Mouse (Mus musculus) embryonic facial prominence, embryonic 12.5 days (tissue): ENCODE data around the gene Acsl1. TPM values are rescaled to one million over a fixed set of nuclear protein-coding genes. Genes with fewer than 3 reads are reported as not detected.

Source experiments
- ATAC-seq: fragments of 200-750 bp; cut with Nextera tagmentation; 2 replicates; pipeline ENCODE4 v1.8.0; 2017; ENCODE audit not compliant: insufficient number of reproducible peaks, insufficient read depth, low FRiP score, low TSS enrichment
- H3K27ac ChIP-seq: fragments of 300-500 bp; sonication (generic); 2 replicates; pipeline ENCODE4 v1.5.1; 2016; ENCODE audit warnings: mild to moderate bottlenecking
- H3K27me3 ChIP-seq: fragments of 300-500 bp; sonication (generic); 2 replicates; pipeline ENCODE4 v1.6.1; 2016; ENCODE audit warnings: mild to moderate bottlenecking, moderate library complexity
- H3K36me3 ChIP-seq: fragments of 300-500 bp; sonication (generic); 2 replicates; pipeline ENCODE4 v1.6.1; 2016; ENCODE audit warnings: mild to moderate bottlenecking
- H3K4me1 ChIP-seq: fragments of 300-500 bp; sonication (generic); 2 replicates; pipeline ENCODE4 v1.6.1; 2016
- H3K4me2 ChIP-seq: fragments of 300-500 bp; sonication (generic); replicated peaks from 2 replicates; pipeline ENCODE4 v1.6.1; 2016; ENCODE audit warnings: mild to moderate bottlenecking, moderate library complexity
- H3K4me3 ChIP-seq: fragments of 300-500 bp; sonication (generic); 2 replicates; pipeline ENCODE4 v1.5.1; 2016; ENCODE audit warnings: mild to moderate bottlenecking
- H3K9ac ChIP-seq: fragments of 300-500 bp; sonication (generic); 2 replicates; pipeline ENCODE4 v1.6.1; 2016; ENCODE audit warnings: mild to moderate bottlenecking, moderate library complexity
- H3K9me3 ChIP-seq: fragments of 300-500 bp; sonication (generic); 2 replicates; pipeline ENCODE4 v1.6.1; 2016; ENCODE audit warnings: mild to moderate bottlenecking, moderate library complexity
- WGBS: fragments of 180-500 bp; shearing (Covaris S2); methylation state at CpG from one replicate; pipeline ENCODE4 v1.1.7; 2016; 5-methylcytosine and 5-hydroxymethylcytosine counted together
- polyA plus RNA-seq: library from polyadenylated mRNA; unstranded; fragments of >200 nt; fragmentation: Nextera tagmentation; extraction: Ambion mirVana; gene quantifications from 2 replicates; pipeline ENCODE4 v1.2.1, GENCODE M21; 2016

Gene Acsl1
- 12.2 and 12.5 TPM in 2 replicates for polyA plus RNA-seq

GRCm38 (mm10) chr8:46470792-46471781, at the start of gene Acsl1:
Gene Acsl1 (plus strand): TSS chr8:46471037.
- peak; percentile 94 for ATAC-seq
- peak within 1 kb of the TSS; percentile 74 for H3K4me3 ChIP-seq

DNA sequence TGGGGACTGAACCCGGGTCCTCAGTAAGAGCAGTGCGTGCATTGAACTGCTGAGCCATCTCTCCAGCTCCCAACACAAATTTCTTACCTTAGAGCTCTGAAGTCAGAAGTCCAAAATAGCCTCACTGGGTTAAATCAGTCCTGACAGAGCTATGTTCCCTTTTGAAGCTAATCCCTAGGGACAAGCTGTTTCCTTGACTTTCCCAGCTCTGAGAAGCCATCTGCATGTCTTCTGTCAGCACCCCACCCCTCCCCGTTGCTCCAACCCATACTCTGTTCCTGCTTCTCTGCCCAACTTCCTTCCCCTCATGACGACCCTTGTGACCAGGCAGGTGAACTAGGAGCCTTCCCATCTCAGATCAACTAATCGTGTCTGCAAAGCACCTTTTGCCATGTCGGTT, 49.3 kb upstream of the Acsl1 start:
- Histone ChIP-seq H3K4me2 (no peak overlapping the region), H3K4me1 (peaks cover 7% of the 10 kb centered on the region; the same call in 1 of the 2 replicates), H3K9me3 (no peaks in the 10 kb centered on the region), H3K27ac (no peak overlapping the region), H3K27me3 (no peaks in the 10 kb centered on the region; the same call in 1 of the 2 replicates), H3K36me3 (no peaks in the 10 kb centered on the region), H3K9ac (no peak overlapping the region), H3K4me3 (no peak overlapping the region)
- no peak for ATAC-seq
- 63% methylated on average over 6 of the region's 6 CpGs for WGBS

More at GRCm38 (mm10) chr8:46470792-46471781, at the start of gene Acsl1:
- 0 out of 2 replicates have a peak, but pooled peaks cover 4% of the 10 kb centered on the region for H3K27me3 ChIP-seq
- under 1% methylated on average over 92 of the region's 106 CpGs for WGBS
- H3K9me3 ChIP-seq, result no peaks in the 10 kb centered on the region
- peaks cover 4% of the 10 kb centered on the region; the same call in 1 of the 2 replicates for H3K4me1 ChIP-seq
- H3K9ac ChIP-seq, result peak within 1 kb of the TSS; percentile 72
- peak within 1 kb of the TSS; percentile 85 for H3K4me2 ChIP-seq
- no peaks in the 10 kb centered on the region for H3K36me3 ChIP-seq
- H3K27ac ChIP-seq, result peak within 1 kb of the TSS; percentile 47

DNA sequence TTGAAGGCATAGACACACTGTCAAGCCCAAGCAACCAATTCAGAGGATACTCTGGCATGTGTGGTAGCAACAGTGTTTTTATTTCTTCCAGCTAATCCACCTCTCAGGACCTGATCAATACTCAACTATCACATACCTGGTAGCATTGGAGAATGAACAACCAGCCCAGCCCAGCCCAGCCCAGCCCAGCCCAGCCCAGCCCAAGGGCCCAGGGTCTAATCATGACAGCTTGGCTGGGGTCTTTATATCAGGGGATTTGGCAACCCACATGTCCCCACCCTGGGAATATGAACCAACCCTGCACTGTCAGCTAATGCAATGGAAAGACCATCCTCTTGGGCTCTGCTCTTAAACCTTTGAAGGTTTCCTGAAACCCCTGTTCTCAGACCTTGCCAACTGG, 42.9 kb upstream of the Acsl1 start:
- Histone ChIP-seq H3K9me3 (no peaks in the 10 kb centered on the region), H3K9ac (no peak overlapping the region), H3K27me3 (no peaks in the 10 kb centered on the region), H3K4me1 (peaks cover 7% of the 10 kb centered on the region; the same call in 1 of the 2 replicates), H3K36me3 (no peaks in the 10 kb centered on the region), H3K4me2 (no peak overlapping the region), H3K27ac (no peak overlapping the region), H3K4me3 (no peak overlapping the region)
- no peak for ATAC-seq

DNA sequence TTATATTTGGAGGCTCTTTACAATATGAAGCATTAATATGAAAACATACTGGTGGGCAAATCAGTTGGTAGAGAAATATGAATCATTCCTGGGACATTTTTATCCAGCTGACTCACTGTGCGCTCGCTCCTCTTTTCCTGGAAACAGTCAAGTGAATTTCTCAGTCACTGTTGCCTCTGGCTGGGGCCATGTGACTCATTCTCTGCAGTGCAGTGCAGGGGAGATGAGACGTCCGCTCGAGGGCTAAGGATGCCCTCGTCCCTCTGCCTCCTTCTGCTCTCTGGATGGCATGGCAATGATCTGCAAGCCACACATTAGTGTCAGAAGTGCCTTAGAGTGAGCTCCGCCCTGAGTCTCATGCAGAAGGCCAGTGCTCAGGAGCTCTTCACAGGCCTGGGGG, 41.0 kb upstream of the Acsl1 start:
- no peak overlapping the region for H3K9ac ChIP-seq
- no peak overlapping the region for H3K4me3 ChIP-seq
- 70% methylated on average over 7 of the region's 7 CpGs for WGBS
- no peak for ATAC-seq
- H3K4me1 ChIP-seq, result peaks cover 7% of the 10 kb centered on the region; the same call in 1 of the 2 replicates
- no peak overlapping the region for H3K4me2 ChIP-seq
- no peak overlapping the region for H3K27ac ChIP-seq
- no peaks in the 10 kb centered on the region for H3K36me3 ChIP-seq
- H3K9me3 ChIP-seq, result no peaks in the 10 kb centered on the region
- H3K27me3 ChIP-seq, result no peaks in the 10 kb centered on the region

GRCm38 (mm10) chr8:46431921-46432320, 38.9 kb upstream of the Acsl1 start:
- Histone ChIP-seq H3K9ac (no peak overlapping the region), H3K4me2 (no peak overlapping the region), H3K27ac (no peak overlapping the region), H3K9me3 (no peaks in the 10 kb centered on the region), H3K27me3 (no peaks in the 10 kb centered on the region), H3K4me3 (no peak overlapping the region), H3K36me3 (no peaks in the 10 kb centered on the region), H3K4me1 (no peaks in the 10 kb centered on the region)
- no peak for ATAC-seq
- 91% methylated on average over 4 of the region's 4 CpGs for WGBS

GRCm38 (mm10) chr8:46432581-46432980, 38.3 kb upstream of the Acsl1 start:
- no peaks in the 10 kb centered on the region for H3K27me3 ChIP-seq
- no peak overlapping the region for H3K4me3 ChIP-seq
- no peak overlapping the region for H3K27ac ChIP-seq
- 90% methylated on average over 3 of the region's 3 CpGs for WGBS
- no peak for ATAC-seq
- no peaks in the 10 kb centered on the region for H3K36me3 ChIP-seq
- H3K4me2 ChIP-seq, result no peak overlapping the region
- no peaks in the 10 kb centered on the region for H3K9me3 ChIP-seq
- H3K9ac ChIP-seq, result no peak overlapping the region
- no peaks in the 10 kb centered on the region for H3K4me1 ChIP-seq

DNA sequence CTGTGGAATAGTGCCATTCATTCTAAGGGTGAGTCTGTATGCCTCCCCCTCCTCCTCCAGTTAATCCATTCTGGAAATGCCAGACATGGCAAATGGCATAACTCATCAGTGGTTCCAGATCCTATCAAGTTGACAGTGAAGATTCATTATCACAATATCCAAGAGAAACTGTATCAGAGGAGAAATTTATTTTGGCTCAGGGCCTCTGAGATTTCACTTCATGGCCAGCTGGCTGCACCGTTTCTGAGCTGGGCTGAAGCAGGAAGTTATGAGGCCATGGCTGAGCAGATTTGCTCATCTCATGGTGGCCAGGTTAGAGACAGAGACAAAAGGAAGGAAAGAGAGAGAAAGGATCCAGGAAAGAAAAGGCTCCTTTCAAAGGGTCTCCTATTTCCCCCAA, 37.2 kb upstream of the Acsl1 start:
- H3K4me1 ChIP-seq, result no peaks in the 10 kb centered on the region
- 67% methylated on average over 1 of the region's 1 CpGs for WGBS
- H3K4me2 ChIP-seq, result no peak overlapping the region
- no peaks in the 10 kb centered on the region for H3K36me3 ChIP-seq
- H3K27ac ChIP-seq, result no peak overlapping the region
- H3K4me3 ChIP-seq, result no peak overlapping the region
- H3K9me3 ChIP-seq, result no peaks in the 10 kb centered on the region
- H3K9ac ChIP-seq, result no peak overlapping the region
- ATAC-seq, result no peak
- H3K27me3 ChIP-seq, result no peaks in the 10 kb centered on the region

DNA sequence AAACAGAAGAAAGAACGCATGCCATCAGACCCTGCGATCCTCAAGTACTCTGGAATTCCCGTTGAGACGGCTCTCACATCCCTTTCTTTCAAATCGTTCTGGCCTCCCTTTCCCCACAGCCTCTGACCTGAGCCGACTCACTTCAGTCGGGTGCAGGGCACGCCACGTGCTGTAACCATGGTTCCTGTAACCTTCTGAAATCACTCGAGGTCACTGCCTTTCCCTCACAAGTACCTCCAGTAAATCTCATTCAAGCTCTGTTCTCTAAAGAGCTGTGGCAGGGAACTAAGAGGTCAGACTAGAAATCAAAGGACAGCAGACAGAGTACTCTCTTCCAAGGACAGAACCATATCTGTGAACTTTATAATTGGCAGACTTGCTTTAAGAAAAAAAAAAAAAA, 32.3 kb upstream of the Acsl1 start:
- no peak overlapping the region for H3K9ac ChIP-seq
- H3K36me3 ChIP-seq, result no peaks in the 10 kb centered on the region
- H3K9me3 ChIP-seq, result no peaks in the 10 kb centered on the region
- ATAC-seq, result no peak
- H3K4me3 ChIP-seq, result no peak overlapping the region
- H3K4me1 ChIP-seq, result no peaks in the 10 kb centered on the region
- 69% methylated on average over 10 of the region's 10 CpGs for WGBS
- no peak overlapping the region for H3K27ac ChIP-seq
- H3K4me2 ChIP-seq, result no peak overlapping the region
- no peaks in the 10 kb centered on the region for H3K27me3 ChIP-seq

DNA sequence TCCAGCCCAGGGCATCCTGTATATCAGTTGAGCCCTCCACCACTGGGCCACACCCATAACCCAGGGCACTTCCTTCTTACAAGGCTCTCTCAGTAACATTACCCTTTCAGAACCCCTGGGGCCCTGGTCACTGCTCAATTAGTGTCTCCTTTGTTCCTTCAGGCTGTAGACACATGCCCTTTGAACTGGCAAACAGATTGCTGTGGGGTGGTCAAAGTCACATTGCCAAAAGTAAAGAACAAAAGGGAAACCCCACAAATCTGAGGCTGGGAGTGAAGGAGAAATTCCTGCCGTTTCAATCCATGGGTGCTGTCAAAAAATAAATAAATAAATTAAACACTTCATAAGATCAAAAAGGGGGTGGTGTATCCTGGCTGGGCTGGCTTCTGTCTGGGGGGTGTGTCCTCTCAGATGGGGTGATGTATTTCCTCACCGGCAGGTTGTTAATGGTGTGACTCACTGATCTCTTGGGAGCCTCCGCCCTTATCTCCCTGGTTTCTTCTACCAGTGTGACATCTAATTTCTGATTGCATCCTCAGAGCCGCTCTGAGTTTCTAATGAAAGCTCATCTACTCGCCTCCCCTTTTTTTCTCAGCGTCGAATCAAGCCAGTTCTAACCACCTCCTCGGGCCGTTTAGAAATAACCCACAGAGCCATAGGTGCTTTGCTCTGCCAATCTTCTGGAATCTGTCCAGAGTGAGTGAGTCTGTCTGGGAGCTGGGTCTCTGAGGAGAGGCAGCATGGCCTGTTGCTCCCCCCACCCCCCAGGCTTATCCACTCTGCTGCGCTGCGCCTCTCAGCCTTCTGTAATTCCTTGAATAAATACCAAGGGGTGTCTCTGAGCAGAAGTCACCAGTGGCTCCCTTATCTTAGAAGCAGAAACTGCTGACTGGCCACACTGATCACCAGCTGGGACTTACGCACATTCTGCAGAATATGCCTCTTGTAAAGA, 24.6 kb upstream of the Acsl1 start:
- Histone ChIP-seq H3K4me1 (no peaks in the 10 kb centered on the region), H3K9me3 (no peaks in the 10 kb centered on the region), H3K4me2 (no peak overlapping the region), H3K9ac (no peak overlapping the region), H3K27ac (no peak overlapping the region), H3K27me3 (no peaks in the 10 kb centered on the region), H3K36me3 (no peaks in the 10 kb centered on the region), H3K4me3 (no peak overlapping the region)
- no peak for ATAC-seq
- 49% methylated on average over 12 of the region's 12 CpGs for WGBS

DNA sequence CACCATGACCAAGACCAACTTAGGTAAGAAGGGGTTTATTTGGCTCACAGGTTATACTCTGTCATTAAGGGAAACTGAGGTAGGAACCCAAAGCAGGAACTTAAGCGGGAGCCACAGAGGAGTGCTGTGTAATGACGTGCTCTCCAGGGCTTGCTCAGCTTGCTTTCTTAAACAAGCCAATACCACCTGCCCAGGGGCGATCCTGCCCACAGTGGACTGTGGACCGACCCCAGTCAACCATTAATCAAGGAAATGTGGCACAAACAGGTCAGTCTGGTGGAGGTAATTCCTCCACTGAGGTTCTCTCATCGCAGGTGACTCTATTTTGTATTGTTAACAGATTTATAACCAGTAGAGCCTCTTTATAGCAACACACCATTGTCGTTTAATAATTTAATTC, 23.5 kb upstream of the Acsl1 start:
- H3K36me3 ChIP-seq, result no peaks in the 10 kb centered on the region
- WGBS, result 86% methylated on average over 6 of the region's 6 CpGs
- H3K4me2 ChIP-seq, result no peak overlapping the region
- H3K4me3 ChIP-seq, result no peak overlapping the region
- H3K27ac ChIP-seq, result no peak overlapping the region
- no peak overlapping the region for H3K9ac ChIP-seq
- H3K9me3 ChIP-seq, result no peaks in the 10 kb centered on the region
- H3K27me3 ChIP-seq, result no peaks in the 10 kb centered on the region
- ATAC-seq, result no peak
- H3K4me1 ChIP-seq, result no peaks in the 10 kb centered on the region

- 77% methylated on average over 5 of the region's 5 CpGs for WGBS
Measured at GRCm38 (mm10) chr8:46448606-46449005, 22.2 kb upstream of the Acsl1 start.

More at GRCm38 (mm10) chr8:46448606-46449005, 22.2 kb upstream of the Acsl1 start:
- H3K9ac ChIP-seq, result no peak overlapping the region
- no peaks in the 10 kb centered on the region for H3K27me3 ChIP-seq
- no peak overlapping the region for H3K4me2 ChIP-seq
- no peak overlapping the region for H3K4me3 ChIP-seq
- ATAC-seq, result no peak
- H3K27ac ChIP-seq, result no peak overlapping the region
- no peaks in the 10 kb centered on the region for H3K4me1 ChIP-seq
- peaks cover 1% of the 10 kb centered on the region; the same call in 1 of the 2 replicates for H3K9me3 ChIP-seq
- H3K36me3 ChIP-seq, result no peaks in the 10 kb centered on the region
